Mouse (Mus musculus) megakaryocyte, embryonic 14.5 days (primary cell): ENCODE data around the gene Fis1.

Experiments
- FLI1 ChIP-seq: IDR thresholded peaks from 2 replicates; pipeline ENCODE4 v1.6.1; 2012; ENCODE audit warnings: low read length, inconsistent platforms, mixed read lengths
- GATA1 ChIP-seq: IDR thresholded peaks from 3 replicates; pipeline ENCODE4 v1.6.1; 2012; ENCODE audit warnings: mixed read lengths, low read length, inconsistent platforms, borderline replicate concordance

DNA sequence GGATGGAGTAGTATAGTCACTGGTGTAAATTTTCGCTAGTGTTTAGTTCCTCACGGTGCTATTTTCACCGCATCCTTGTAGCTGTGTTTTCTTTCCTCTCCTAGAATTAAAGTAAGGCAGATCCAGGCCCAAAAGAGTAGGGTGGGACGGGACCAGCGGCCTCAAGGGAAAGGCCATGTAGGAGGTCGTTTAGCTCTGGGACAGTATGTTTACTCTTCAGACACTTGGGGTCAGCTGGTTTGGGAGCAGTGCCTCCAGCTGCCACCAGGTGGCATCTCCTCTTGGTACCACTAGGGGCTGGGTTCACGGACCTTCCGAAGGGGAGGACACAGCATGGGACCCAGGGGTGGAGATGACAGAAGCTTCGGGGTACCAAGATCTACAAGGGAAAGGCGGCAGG, 9.4 kb downstream of the Fis1 start:
- TF ChIP-seq FLI1 (no peak), GATA1 (no peak)
